Mouse (Mus musculus) liver, postnatal 0 days (tissue): ENCODE measurements at regions not wholly inside any gene's neighbourhood (a gene's known extent, or its start where the extent isn't known, plus 50 kb on each side); places are given as distances from the start of the nearest gene placed in this dataset.

Experiments
- CTCF ChIP-seq: sonication (generic); IDR thresholded peaks from 2 replicates; pipeline ENCODE4 v1.5.1; 2016; ENCODE audit warnings: antibody characterized with exemption, low read depth
- EP300 ChIP-seq: IDR thresholded peaks from 2 replicates; pipeline ENCODE4 v1.6.1; 2016; ENCODE audit warnings: antibody characterized with exemption, low read depth, mild to moderate bottlenecking

- TF ChIP-seq CTCF, result no peak
- TF ChIP-seq EP300, result no peak
Observed at GRCm38 (mm10) chr16:55523264-55523663, 225.5 kb upstream of the Zpld1 start.
